Mouse (Mus musculus) c-Kit-positive CD71-negative TER-119-negative erythroid progenitor cells, embryonic 14.5 days (primary cell): ENCODE results near the gene LTO1.

ENCODE experiments used
- DNase-seq: peaks from one replicate; pipeline ENCODE4 v3.0.0-alpha.2; 2013; ENCODE audit warnings: low read depth

The LTO1 gene

GRCm38 (mm10) chr7:144940003-144940571, 25.2 kb downstream of the LTO1 start:
- DNase-seq, result no peak

- no peak for DNase-seq
Measured at GRCm38 (mm10) chr7:144940585-144940984, 25.7 kb downstream of the LTO1 start.

DNA sequence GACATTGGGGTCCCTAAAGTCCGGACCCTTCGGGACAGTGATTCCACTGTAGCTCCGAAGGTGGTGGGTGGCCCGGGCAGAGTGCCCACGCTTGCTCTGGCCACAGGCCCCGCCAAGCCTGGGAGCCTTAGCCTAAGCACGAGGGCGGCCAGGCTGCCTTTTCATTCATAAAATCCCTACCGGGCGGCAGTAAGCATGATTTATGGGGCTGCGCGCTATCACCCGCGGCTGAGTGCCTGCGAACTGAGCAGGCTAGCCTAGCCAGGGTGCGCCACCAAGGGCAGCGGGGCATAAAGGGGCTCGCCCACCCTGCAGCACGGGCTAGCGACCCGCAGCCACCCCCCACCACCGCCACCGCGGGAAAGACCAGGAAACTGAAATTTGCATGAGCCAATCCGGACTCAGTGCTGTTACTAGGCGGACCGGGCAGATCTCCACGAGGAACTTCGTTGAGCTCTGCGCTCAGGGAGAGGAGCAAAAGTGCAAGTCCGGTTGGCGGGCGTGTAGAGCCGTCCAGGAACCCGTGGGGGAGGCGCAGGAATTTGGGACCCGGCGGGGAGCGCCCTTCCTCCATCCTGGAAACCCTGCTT, 26.4 kb downstream of the LTO1 start:
- DNase-seq, result peak; percentile 67

DNA sequence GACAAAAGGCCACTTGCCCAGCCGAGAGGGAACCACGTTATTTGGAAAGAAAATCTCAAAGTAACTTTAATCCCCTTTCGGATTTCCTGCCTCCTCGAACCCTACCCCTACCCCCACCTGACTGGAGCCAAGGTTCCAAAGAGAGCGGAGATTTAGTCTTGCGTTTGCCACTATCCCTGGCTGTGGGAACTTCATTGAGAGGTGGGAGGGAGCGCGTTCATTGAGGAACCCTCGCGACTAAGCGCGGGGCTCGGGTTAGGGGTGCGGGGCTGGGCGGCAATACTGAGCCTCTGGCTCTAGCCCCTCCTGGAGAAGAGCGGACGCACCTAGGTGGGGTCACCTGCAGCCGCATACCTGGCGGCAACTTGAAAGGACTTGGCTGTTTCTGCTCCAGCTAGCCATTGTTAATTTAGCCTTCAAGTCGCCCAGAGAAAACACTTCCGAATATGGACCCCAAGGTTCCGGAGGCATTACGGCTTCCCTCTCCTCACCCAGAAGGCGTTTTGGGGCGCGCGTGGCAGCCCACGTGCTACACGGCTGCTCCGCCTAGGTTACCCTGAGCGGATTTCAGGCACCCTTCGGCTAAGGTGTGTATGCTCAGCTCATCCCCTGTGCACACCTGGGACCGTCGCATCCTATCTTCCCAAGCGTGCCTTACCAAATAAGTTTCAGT, 27.3 kb downstream of the LTO1 start:
- no peak for DNase-seq

GRCm38 (mm10) chr7:144942744-144943135, 27.8 kb downstream of the LTO1 start:
- DNase-seq, result no peak

- DNase-seq, result no peak
Measured at GRCm38 (mm10) chr7:144943254-144943653, 28.4 kb downstream of the LTO1 start.

GRCm38 (mm10) chr7:144958509-144959395, 43.9 kb downstream of the LTO1 start:
- DNase-seq, result no peak

- DNase-seq, result no peak
Measured at GRCm38 (mm10) chr7:144963911-144964310, 49.0 kb downstream of the LTO1 start.

DNA sequence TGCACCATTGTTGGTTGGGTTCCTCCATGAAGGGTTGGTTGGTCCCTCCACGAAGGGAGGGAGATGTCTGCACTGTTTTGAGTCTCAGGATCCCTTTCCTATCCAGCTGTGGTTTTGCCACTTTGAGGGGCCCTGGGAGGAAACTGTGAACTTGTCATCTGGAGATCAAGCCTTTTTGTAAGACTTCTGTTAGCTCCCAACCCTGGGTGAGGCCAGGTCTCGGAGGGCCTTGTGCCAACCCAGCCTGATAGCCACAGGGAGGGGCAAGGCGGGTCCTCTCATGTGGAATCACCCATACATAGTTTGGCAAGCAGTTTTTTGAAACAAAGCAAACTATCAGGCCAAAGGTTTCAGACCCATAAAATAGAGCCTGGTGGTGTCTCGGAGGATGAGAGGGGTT, 49.4 kb downstream of the LTO1 start:
- no peak for DNase-seq

GRCm38 (mm10) chr7:144965893-144966292, 51.0 kb downstream of the LTO1 start:
- DNase-seq, result no peak

DNA sequence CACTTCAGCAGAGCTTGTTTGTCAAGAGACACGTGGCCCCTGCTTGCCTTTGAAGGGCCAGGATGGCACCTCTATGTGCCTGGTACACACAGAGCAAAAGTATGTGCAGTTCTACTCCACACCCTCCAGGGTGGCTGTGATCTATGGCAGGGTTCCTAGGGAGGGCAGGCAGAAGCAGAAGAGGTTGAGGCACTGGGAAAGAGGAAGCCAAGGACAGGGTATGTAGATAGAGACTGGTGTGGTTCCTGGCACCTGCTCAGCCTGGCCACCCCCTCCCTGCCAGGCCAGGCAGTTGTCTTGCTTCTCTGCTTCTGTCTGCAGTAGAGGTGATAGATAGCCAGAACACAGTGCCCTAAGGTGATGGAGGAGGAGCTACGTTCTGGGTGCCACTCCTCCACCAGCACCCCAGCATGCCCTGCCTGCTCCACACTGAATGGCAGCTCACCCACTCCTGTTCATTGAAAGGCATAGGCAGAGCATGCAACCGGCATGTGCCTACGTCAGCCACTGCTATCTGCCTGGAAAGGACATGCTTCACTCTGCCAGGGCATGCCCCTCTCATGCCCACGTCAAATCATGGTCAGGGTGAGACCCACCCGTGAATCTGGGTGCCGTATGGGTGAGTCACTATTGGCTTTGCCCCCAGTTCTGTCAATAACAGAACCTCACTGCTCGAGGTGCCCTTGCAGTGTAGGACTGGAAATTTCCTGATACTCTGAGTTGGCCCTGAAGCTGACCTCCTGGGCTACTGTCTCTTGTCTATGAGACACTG, 56.3 kb downstream of the LTO1 start:
- DNase-seq, result peak; percentile 16

GRCm38 (mm10) chr7:144971769-144972168, 56.9 kb downstream of the LTO1 start:
- no peak for DNase-seq

GRCm38 (mm10) chr7:144973461-144973860, 58.6 kb downstream of the LTO1 start:
- no peak for DNase-seq

- DNase-seq, result no peak
Measured at GRCm38 (mm10) chr7:144977121-144977520, 62.2 kb downstream of the LTO1 start.

DNA sequence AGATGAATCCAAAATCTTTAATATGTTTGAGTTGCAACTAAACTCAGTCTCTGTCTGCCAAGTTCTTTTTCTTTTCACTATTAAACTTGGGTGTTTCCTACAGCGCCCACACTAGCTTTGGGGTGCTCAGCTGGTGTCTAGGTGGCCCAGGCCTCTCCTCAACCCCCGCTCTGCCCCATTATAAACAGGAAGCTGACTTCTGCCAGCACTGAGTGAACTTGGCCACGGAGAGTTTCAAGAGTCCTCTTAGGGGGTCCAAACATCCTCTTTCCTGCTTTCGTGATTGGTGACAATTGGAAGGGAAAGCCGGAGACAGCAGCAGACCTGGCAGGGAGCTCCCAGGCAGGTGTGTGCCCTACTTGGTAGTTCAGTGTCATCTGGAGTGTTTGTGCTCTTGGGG, 64.9 kb downstream of the LTO1 start:
- peak; percentile 14 for DNase-seq
